Mouse (Mus musculus): ENCODE results near the gene Cck.

DNA sequence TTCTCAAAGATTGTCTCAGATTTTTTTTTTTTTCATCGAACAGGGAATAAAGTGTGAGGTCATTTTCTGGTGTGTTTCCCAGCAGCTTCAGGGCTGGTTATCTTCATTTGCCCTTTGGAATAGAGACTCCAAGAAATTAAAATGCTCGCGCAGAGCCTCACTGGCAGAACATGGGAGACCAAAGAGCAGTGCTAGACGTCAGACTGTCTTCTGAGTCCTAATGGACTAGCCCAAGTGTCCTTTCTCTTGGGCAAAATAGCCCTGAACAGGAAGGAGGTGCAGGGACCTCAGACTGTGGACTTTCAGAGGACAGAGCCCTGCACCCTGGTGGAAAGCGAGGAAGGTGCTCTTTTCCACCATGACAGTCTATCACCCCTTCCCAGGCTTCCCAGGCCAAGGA lies 19.0 kb upstream of the Cck start:
- TF ChIP-seq POLR2A (IDR thresholded peaks at IDR 0.05; ENCODE audit: insufficient read depth, low read depth, low read length) (no peak), CTCF (IDR thresholded peaks at IDR 0.05; ENCODE audit: insufficient read depth, low read depth, low read length) (no peak)
